Mouse (Mus musculus) forebrain, embryonic 10.5 days (tissue): ENCODE measurements around the gene Ccnd3. TPM values are rescaled to one million over a fixed set of nuclear protein-coding genes. Genes with fewer than 3 reads are reported as not detected.

Experiments used
- DNase-seq: peaks from one replicate; pipeline ENCODE4 v3.0.0-alpha.2; 2017; ENCODE audit warnings: low spot score; ENCODE audit errors: extremely low spot score
- H3K27ac ChIP-seq: fragments of 300-500 bp; sonication (generic); 2 replicates; pipeline ENCODE4 v1.5.1; 2016; ENCODE audit warnings: mild to moderate bottlenecking
- H3K27me3 ChIP-seq: fragments of 300-500 bp; sonication (generic); 2 replicates; pipeline ENCODE4 v1.6.1; 2016; ENCODE audit warnings: mild to moderate bottlenecking; ENCODE audit not compliant: poor library complexity, severe bottlenecking
- H3K36me3 ChIP-seq: fragments of 300-500 bp; sonication (generic); replicated peaks from 2 replicates; pipeline ENCODE4 v1.6.1; 2016; ENCODE audit warnings: mild to moderate bottlenecking, moderate library complexity
- H3K4me1 ChIP-seq: fragments of 300-500 bp; sonication (generic); 2 replicates; pipeline ENCODE4 v1.6.1; 2016
- H3K4me3 ChIP-seq: fragments of 300-500 bp; sonication (generic); 2 replicates; pipeline ENCODE4 v1.5.1; 2016; ENCODE audit warnings: mild to moderate bottlenecking, moderate library complexity
- H3K9me3 ChIP-seq: fragments of 300-500 bp; sonication (generic); 2 replicates; pipeline ENCODE4 v1.6.1; 2016; ENCODE audit warnings: mild to moderate bottlenecking, moderate library complexity
- WGBS: fragments of 180-500 bp; shearing (Covaris S2); methylation state at CpG from one replicate; pipeline ENCODE4 v1.1.7; 2016; 5-methylcytosine and 5-hydroxymethylcytosine counted together
- polyA plus RNA-seq: library from polyadenylated mRNA; unstranded; fragments of >200 nt; fragmentation: Nextera tagmentation; extraction: Ambion mirVana; gene quantifications from 2 replicates; pipeline ENCODE4 v1.2.1, GENCODE M21; 2016

Ccnd3 gene
- polyA plus RNA-seq, 1 experiment from 2014 or later, result 296 TPM

DNA sequence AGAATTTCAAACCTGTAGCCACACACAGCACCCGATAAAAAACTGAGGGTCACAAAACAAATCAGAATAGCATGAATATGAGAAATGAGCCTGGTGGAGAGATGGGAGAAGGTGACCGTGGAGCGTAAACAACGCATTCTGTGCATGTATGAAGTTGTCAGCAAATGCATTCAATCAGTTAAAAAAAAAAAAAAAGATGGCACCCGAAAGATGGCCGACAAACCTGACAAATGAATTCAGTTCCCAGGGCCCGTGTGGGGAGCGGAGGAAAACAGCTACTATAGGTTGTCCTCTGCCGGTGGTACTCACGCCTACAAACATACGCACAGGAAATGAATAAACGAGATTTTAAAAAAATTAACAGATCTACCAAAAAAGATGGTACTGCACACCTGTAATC is 40.3 kb downstream of the Ccnd3 start:
- Histone ChIP-seq H3K9me3 (no peaks in the 10 kb centered on the region), H3K4me3 (no peak overlapping the region), H3K4me1 (peaks cover 12% of the 10 kb centered on the region), H3K36me3 (no peaks in the 10 kb centered on the region), H3K27ac (no peak overlapping the region), H3K27me3 (no peaks in the 10 kb centered on the region)
- DNase-seq, result no peak
- 93% methylated on average over 12 of the region's 12 CpGs for WGBS

DNA sequence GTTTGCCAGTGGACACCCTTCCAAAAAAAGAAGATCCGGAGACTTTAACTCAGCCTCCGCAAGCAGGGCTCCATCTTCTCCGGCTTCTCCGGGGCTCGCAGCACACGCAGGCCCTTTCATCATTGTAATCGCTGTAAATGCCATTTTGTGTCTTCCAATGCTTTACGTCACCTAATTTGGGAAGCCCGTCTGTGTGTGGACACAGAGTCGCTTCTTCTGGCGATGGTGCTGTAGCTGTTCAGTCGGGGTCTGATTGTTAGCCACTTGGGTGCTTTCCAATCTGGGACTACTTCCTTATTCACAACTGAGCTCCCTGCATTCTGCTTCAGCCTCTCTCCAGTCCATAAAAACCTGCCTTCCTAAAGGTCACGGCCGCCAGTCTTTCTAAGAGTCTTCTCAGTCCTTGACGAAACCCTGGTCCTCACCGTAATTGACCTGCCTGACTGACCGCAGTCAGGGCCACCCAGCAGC is 41.0 kb downstream of the Ccnd3 start:
- no peak for DNase-seq
- 93% methylated on average over 17 of the region's 17 CpGs for WGBS
- peaks cover 12% of the 10 kb centered on the region for H3K4me1 ChIP-seq
- H3K4me3 ChIP-seq, result no peak overlapping the region
- H3K36me3 ChIP-seq, result no peaks in the 10 kb centered on the region
- no peaks in the 10 kb centered on the region for H3K9me3 ChIP-seq
- H3K27ac ChIP-seq, result no peak overlapping the region
- no peaks in the 10 kb centered on the region for H3K27me3 ChIP-seq

DNA sequence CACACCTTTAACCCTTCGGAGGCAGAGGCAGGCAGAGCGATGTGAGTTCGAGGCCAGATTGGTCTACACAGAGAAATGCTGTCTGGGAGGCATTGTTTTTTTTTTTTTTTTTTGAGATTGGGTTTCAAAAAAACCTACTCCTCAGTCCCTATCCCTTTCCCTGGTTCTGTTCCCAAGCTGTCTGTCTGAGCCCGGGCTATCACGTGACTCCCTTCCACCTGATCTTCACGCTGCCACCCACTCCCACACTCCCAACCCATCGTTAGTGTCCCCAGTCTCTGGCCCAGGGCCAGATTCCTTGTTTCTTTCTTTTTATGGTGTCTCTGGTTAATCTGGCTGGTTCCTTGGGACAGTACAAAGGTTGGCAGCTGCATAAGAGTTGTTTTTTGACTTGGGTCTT is 46.2 kb downstream of the Ccnd3 start:
- no peak overlapping the region for H3K4me3 ChIP-seq
- no peaks in the 10 kb centered on the region for H3K9me3 ChIP-seq
- H3K27me3 ChIP-seq, result no peaks in the 10 kb centered on the region
- no peaks in the 10 kb centered on the region for H3K4me1 ChIP-seq
- DNase-seq, result no peak
- no peaks in the 10 kb centered on the region for H3K36me3 ChIP-seq
- no peak overlapping the region for H3K27ac ChIP-seq
- 81% methylated on average over 7 of the region's 7 CpGs for WGBS

GRCm38 (mm10) chr17:47552994-47553393 is 48.1 kb downstream of the Ccnd3 start:
- no peaks in the 10 kb centered on the region for H3K9me3 ChIP-seq
- no peaks in the 10 kb centered on the region for H3K4me1 ChIP-seq
- H3K36me3 ChIP-seq, result no peaks in the 10 kb centered on the region
- H3K27ac ChIP-seq, result no peak overlapping the region
- H3K4me3 ChIP-seq, result no peak overlapping the region
- no peaks in the 10 kb centered on the region for H3K27me3 ChIP-seq
- DNase-seq, result no peak

DNA sequence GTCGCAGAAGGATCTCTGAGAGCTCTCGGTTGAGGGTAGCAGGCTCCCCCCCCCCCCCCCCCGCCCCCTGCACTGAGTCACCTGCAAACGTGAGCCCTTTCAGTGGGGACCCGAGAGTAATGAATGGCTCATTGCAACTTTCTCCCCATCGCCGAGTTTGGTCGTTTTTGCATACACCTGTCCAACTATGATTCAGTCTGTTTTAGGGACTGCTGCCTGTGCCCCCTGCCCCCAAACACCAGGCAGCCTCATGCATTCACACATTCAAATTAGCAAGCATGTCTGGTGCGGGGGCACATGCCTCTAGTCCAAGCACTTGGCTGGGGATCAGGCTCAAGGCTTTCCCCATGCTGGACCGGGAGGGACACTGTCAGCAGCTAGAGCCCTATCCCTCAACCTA is 49.8 kb downstream of the Ccnd3 start:
- 66% methylated on average over 10 of the region's 10 CpGs for WGBS
- Histone ChIP-seq H3K36me3 (no peaks in the 10 kb centered on the region), H3K27me3 (no peaks in the 10 kb centered on the region), H3K9me3 (no peaks in the 10 kb centered on the region), H3K4me3 (no peak overlapping the region), H3K4me1 (peaks cover under 1% of the 10 kb centered on the region; the same call in 1 of the 2 replicates), H3K27ac (no peak overlapping the region)
- no peak for DNase-seq

- no peaks in the 10 kb centered on the region for H3K27me3 ChIP-seq
- peaks cover 4% of the 10 kb centered on the region; the same call in 1 of the 2 replicates for H3K4me1 ChIP-seq
- H3K27ac ChIP-seq, result no peak overlapping the region
- no peaks in the 10 kb centered on the region for H3K36me3 ChIP-seq
- no peaks in the 10 kb centered on the region for H3K9me3 ChIP-seq
- no peak for DNase-seq
- H3K4me3 ChIP-seq, result no peak overlapping the region
- WGBS, result 78% methylated on average over 3 of the region's 3 CpGs
Observed at GRCm38 (mm10) chr17:47557179-47557578, 52.3 kb downstream of the Ccnd3 start.

- Histone ChIP-seq H3K4me3 (no peak overlapping the region), H3K27ac (0 out of 2 replicates have a peak overlapping the region, but pooled peaks have one; percentile 22), H3K9me3 (no peaks in the 10 kb centered on the region), H3K36me3 (no peaks in the 10 kb centered on the region), H3K4me1 (peaks cover 4% of the 10 kb centered on the region; the same call in 1 of the 2 replicates), H3K27me3 (no peaks in the 10 kb centered on the region)
- 61% methylated on average over 6 of the region's 6 CpGs for WGBS
- no peak for DNase-seq
Observed at GRCm38 (mm10) chr17:47559726-47560125, 54.9 kb downstream of the Ccnd3 start.

- no peak overlapping the region for H3K4me3 ChIP-seq
- peaks cover 23% of the 10 kb centered on the region for H3K4me1 ChIP-seq
- H3K9me3 ChIP-seq, result no peaks in the 10 kb centered on the region
- H3K27ac ChIP-seq, result no peak overlapping the region
- no peak for DNase-seq
- no peaks in the 10 kb centered on the region for H3K36me3 ChIP-seq
- H3K27me3 ChIP-seq, result no peaks in the 10 kb centered on the region
- WGBS, result 82% methylated on average over 6 of the region's 6 CpGs
Observed at GRCm38 (mm10) chr17:47562875-47563274, 58.0 kb downstream of the Ccnd3 start.

DNA sequence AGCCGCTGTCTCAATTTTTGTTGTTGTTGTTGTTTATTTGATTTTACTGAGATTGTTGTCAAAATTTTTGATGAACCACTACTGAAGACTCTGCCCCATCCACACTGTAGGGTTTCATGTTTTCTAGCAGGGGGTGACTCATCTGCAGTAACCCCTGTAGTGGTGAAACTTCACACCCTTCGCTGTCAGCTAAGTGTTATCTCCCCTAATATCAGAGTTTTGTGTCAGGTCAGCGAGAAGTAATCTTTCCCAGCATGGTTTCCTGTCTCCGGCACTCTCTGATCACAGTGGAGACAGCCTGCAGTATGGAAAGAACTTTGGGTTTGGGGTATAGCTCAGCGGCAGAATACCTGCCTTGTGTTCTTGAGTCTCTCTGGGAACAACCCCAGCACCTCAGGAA is 59.8 kb downstream of the Ccnd3 start:
- WGBS, result 85% methylated on average over 5 of the region's 5 CpGs

DNA sequence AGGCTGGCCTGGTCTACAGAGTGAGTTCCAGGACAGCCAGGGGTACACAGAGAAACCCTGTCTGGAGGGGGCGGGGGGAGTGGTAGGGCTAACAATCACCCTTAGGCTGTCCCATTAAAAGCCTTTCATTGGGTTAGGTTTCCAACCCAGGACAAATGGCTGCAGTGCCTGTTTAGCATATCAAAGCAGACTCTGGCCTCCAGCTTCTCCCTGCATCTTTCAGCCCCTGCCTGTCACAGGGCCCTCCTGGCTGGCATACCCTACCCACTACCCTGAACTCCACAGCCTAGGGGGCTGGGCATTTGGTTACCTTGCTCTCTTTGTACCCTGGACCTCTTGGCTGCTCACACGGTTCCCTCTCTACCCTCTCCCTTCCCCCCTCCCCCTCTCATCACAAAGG is 61.3 kb downstream of the Ccnd3 start:
- H3K27ac ChIP-seq, result peak overlapping the region; percentile 82
- peak; percentile 29 for DNase-seq
- WGBS, result 15% methylated on average over 2 of the region's 2 CpGs

More for the DNA sequence above, 59.8 kb downstream of the Ccnd3 start:
- Histone ChIP-seq H3K36me3 (no peaks in the 10 kb centered on the region), H3K27me3 (no peaks in the 10 kb centered on the region), H3K27ac (no peak overlapping the region), H3K9me3 (no peaks in the 10 kb centered on the region), H3K4me3 (no peak overlapping the region), H3K4me1 (peaks cover 32% of the 10 kb centered on the region)
- DNase-seq, result no peak

DNA sequence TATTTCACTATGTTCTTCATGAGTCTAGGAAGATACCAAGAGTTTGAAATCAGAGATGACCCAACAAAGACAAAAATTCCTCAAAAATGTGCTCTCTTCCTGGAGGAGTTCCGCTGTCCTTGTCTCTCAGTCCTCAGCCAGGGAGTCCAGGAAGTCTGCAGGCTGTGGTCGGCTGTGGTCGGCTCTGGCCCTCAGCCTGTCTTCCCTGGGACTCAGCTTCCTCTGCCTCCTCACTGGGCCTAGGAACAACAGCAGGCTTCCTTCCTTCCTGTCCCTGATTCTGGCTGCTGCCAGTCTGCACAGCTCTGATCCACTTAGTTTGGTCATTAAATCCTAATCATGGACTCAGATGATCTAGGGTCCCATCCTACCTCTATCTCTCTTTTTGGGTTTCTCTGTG is 62.4 kb downstream of the Ccnd3 start:
- no peak for DNase-seq
- peak overlapping the region; percentile 82 for H3K27ac ChIP-seq
- no peak overlapping the region for H3K4me3 ChIP-seq
- WGBS, result 75% methylated on average over 3 of the region's 3 CpGs
- H3K36me3 ChIP-seq, result no peaks in the 10 kb centered on the region
- H3K9me3 ChIP-seq, result no peaks in the 10 kb centered on the region
- peaks cover 39% of the 10 kb centered on the region for H3K4me1 ChIP-seq
- H3K27me3 ChIP-seq, result no peaks in the 10 kb centered on the region

More for the DNA sequence above, 61.3 kb downstream of the Ccnd3 start:
- Histone ChIP-seq H3K36me3 (no peaks in the 10 kb centered on the region), H3K4me1 (peaks cover 28% of the 10 kb centered on the region), H3K27me3 (no peaks in the 10 kb centered on the region), H3K4me3 (no peak overlapping the region), H3K9me3 (no peaks in the 10 kb centered on the region)

DNA sequence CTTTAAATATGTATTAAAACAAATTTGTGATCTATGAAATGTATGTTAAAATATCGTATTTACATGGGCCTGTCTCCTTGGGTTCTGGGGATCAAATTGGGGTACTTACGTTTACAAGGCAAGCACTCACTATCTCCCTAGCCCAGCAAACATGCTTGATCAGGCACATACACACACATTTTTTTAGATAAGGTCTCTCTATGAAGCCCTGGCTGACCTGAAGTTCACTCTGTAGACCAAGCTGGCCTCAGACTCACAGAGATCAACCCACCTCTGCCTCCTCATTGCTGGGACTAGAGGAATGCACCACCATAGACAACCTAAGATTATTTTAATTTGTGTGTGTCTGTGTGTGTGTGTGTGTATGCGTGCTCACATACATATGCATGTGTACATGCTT is 63.5 kb downstream of the Ccnd3 start:
- H3K9me3 ChIP-seq, result no peaks in the 10 kb centered on the region
- H3K36me3 ChIP-seq, result no peaks in the 10 kb centered on the region
- 96% methylated on average over 3 of the region's 3 CpGs for WGBS
- H3K4me1 ChIP-seq, result peaks cover 40% of the 10 kb centered on the region
- H3K27ac ChIP-seq, result no peak overlapping the region
- DNase-seq, result no peak
- no peaks in the 10 kb centered on the region for H3K27me3 ChIP-seq
- H3K4me3 ChIP-seq, result no peak overlapping the region

DNA sequence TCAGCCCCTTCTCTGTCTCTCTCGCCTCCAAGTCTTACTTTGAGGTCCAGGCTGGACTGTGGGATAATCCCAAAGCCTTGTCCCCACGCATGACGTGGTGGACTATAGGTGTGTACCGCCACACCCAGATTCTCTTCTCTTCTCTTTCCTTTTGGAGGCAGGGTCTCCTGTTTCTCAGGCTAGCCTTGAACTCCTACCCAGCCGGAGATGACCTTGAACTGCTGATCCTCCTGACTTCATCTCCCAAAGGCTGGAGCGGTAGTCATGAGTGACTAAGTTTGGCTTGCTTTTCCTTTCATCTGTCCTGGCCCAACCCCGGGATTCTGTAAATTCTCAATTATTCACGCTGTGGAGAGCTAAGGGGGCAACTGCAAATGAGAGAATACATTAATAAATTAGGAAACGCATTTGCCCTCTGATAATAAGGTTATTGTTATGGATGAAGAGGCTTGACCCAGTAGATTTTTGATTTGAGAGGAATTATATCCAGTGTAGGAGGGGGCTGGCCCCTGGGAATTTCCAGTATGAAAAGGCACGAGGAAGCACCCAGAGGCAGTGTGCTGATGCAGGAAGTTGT is 64.2 kb downstream of the Ccnd3 start:
- no peak overlapping the region for H3K4me3 ChIP-seq
- no peaks in the 10 kb centered on the region for H3K27me3 ChIP-seq
- DNase-seq, result no peak
- WGBS, result 82% methylated on average over 10 of the region's 10 CpGs
- no peak overlapping the region for H3K27ac ChIP-seq
- H3K4me1 ChIP-seq, result peaks cover 41% of the 10 kb centered on the region
- no peaks in the 10 kb centered on the region for H3K36me3 ChIP-seq
- H3K9me3 ChIP-seq, result no peaks in the 10 kb centered on the region

DNA sequence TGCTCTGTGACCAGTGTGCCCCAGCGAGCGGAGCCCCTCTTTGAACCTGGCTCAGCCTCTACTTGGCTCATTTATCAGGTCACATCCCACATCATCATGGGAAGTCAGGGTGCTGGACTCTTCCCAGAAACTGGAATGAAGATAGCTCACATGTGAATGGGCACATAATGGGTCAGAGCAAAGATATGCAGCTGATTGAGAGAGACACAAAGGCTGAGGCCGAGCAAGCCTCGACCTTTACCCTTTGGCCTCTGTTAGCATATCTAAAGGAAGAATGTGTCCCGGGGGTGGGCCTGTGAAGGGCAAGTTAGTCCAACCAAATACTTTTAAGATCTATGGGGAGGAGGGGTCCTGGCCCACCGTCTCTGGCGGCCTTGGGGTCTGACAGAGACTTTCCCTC is 66.8 kb downstream of the Ccnd3 start:
- DNase-seq, result peak; percentile 27
- Histone ChIP-seq H3K4me1 (peaks cover 34% of the 10 kb centered on the region), H3K36me3 (no peaks in the 10 kb centered on the region), H3K4me3 (no peak overlapping the region), H3K27ac (peak overlapping the region; percentile 61), H3K27me3 (no peaks in the 10 kb centered on the region), H3K9me3 (no peaks in the 10 kb centered on the region)
- 22% methylated on average over 7 of the region's 7 CpGs for WGBS
